Mouse (Mus musculus) neutrophil, adult 83 days (primary cell): ENCODE data around the gene Slc17a6. TPM values are rescaled to one million over a fixed set of nuclear protein-coding genes. Genes with fewer than 3 reads are reported as not detected.

Experiments
- total RNA-seq, 2 experiments: library from RNA; stranded (reverse); gene quantifications; one replicate each; pipeline ENCODE4 v1.2.4; 2023

The Slc17a6 gene
- total RNA-seq, result not detected

GRCm38 (mm10) chr7:51621694-51622145, at the start of gene Slc17a6:
Gene Slc17a6 (plus strand): TSS chr7:51622006.

Other genes starting within 250 kb of the Slc17a6 start
- not detected for gene Ano5, start 111.0 kb upstream of the Slc17a6 start, total RNA-seq
- gene Gas2, start 240.0 kb downstream of the Slc17a6 start, total RNA-seq, result 1 to 10 TPM; 3.2 to 3.9 TPM
- 1 to 10 TPM; 3.2 to 4.3 TPM for gene Fancf, start 240.3 kb downstream of the Slc17a6 start, total RNA-seq